Mouse (Mus musculus) liver, embryonic 16.5 days (tissue): Measurements from ENCODE around the gene Psenen. TPM values are rescaled to one million over a fixed set of nuclear protein-coding genes. Genes with fewer than 3 reads are reported as not detected.

Experiments
- ATAC-seq: fragments of 200-750 bp; cut with Nextera tagmentation; 2 replicates; pipeline ENCODE4 v1.8.0; 2017; ENCODE audit warnings: low read depth, mild to moderate bottlenecking, moderate number of reproducible peaks, moderate library complexity
- H3K27ac ChIP-seq: fragments of 300-500 bp; sonication (generic); 2 replicates; pipeline ENCODE4 v1.5.1; 2014; ENCODE audit warnings: mild to moderate bottlenecking, low read length
- H3K27me3 ChIP-seq: fragments of 300-500 bp; sonication (generic); 2 replicates; pipeline ENCODE4 v1.6.1; 2014; ENCODE audit warnings: low read depth, low read length, mixed read lengths; ENCODE audit not compliant: control insufficient read depth, insufficient read depth
- H3K36me3 ChIP-seq: fragments of 300-500 bp; sonication (generic); 2 replicates; pipeline ENCODE4 v1.6.1; 2014; ENCODE audit warnings: mild to moderate bottlenecking; ENCODE audit not compliant: control insufficient read depth, insufficient read depth
- H3K4me1 ChIP-seq: fragments of 300-500 bp; sonication (generic); 2 replicates; pipeline ENCODE4 v1.6.1; 2014; ENCODE audit warnings: low read depth, low read length, mixed read lengths; ENCODE audit not compliant: control insufficient read depth
- H3K4me2 ChIP-seq: fragments of 300-500 bp; sonication (generic); 2 replicates; pipeline ENCODE4 v1.6.1; 2014; ENCODE audit warnings: low read depth, low read length, mixed read lengths
- H3K4me3 ChIP-seq: fragments of 300-500 bp; sonication (generic); 2 replicates; pipeline ENCODE4 v1.5.1; 2014; ENCODE audit warnings: low read depth, mild to moderate bottlenecking, low read length
- H3K9ac ChIP-seq: fragments of 300-500 bp; sonication (generic); 2 replicates; pipeline ENCODE4 v1.6.1; 2014; ENCODE audit warnings: low read depth, low read length
- H3K9me3 ChIP-seq: fragments of 300-500 bp; sonication (generic); replicated peaks from 2 replicates; pipeline ENCODE4 v1.6.1; 2016; ENCODE audit warnings: low read length; ENCODE audit not compliant: control insufficient read depth
- WGBS: fragments of 180-500 bp; shearing (Covaris S2); extraction: QIAGEN DNeasy Blood & Tissue Kit; methylation state at CpG from one replicate; pipeline ENCODE4 v1.1.7; 2014; ENCODE audit not compliant: insufficient replicate concordance; 5-methylcytosine and 5-hydroxymethylcytosine counted together
- polyA plus RNA-seq: library from polyadenylated mRNA; unstranded; fragments of >200 nt; fragmentation: Nextera tagmentation; extraction: Ambion mirVana; gene quantifications from 2 replicates; pipeline ENCODE4 v1.2.1, GENCODE M21; 2015

Psenen gene
- 65.0 and 70.1 TPM in 2 replicates for polyA plus RNA-seq

GRCm38 (mm10) chr7:30563117-30563905 is at the start of gene Psenen, which contains the start of the genes U2af1l4 and Gm49396:
Psenen (minus strand) TSS chr7:30563627.
U2af1l4 (plus strand) TSS chr7:30563301.
Gm49396 (plus strand) TSS chr7:30563344.
- H3K27me3 ChIP-seq: no peaks in the 10 kb centered on the region
- peak within 1 kb of the TSS; percentile 98 for H3K27ac ChIP-seq
- H3K9ac ChIP-seq: peak within 1 kb of the TSS; percentile 90
- peak within 1 kb of the TSS; percentile 73 for H3K4me2 ChIP-seq
- peak within 1 kb of the TSS; percentile 95 for H3K4me3 ChIP-seq
- H3K4me1 ChIP-seq: peaks cover 26% of the 10 kb centered on the region
- under 1% methylated on average over 45 of the region's 45 CpGs for WGBS
- peaks cover 5% of the 10 kb centered on the region for H3K36me3 ChIP-seq
- peak; percentile 82 for ATAC-seq
- no peaks in the 10 kb centered on the region for H3K9me3 ChIP-seq

GRCm38 (mm10) chr7:30612654-30613402 is 49.4 kb upstream of the Psenen start, which contains the start of gene Upk1a:
Upk1a (minus strand) TSS chr7:30612847.
- H3K27me3 ChIP-seq: no peaks in the 10 kb centered on the region
- WGBS: 77% methylated on average over 8 of the region's 8 CpGs
- H3K9me3 ChIP-seq: no peaks in the 10 kb centered on the region
- no peak for ATAC-seq
- H3K4me2 ChIP-seq: no peak within 1 kb of the TSS
- no peak within 1 kb of the TSS for H3K4me3 ChIP-seq
- H3K4me1 ChIP-seq: peaks cover 7% of the 10 kb centered on the region
- no peak within 1 kb of the TSS for H3K9ac ChIP-seq
- H3K36me3 ChIP-seq: peaks cover 8% of the 10 kb centered on the region
- no peak within 1 kb of the TSS for H3K27ac ChIP-seq

GRCm38 (mm10) chr7:30610043-30610442 is 46.6 kb upstream of the Psenen start:
- Histone ChIP-seq H3K36me3 (no peaks in the 10 kb centered on the region), H3K9me3 (no peaks in the 10 kb centered on the region), H3K4me2 (no peak overlapping the region), H3K27ac (no peak overlapping the region), H3K27me3 (no peaks in the 10 kb centered on the region), H3K4me3 (no peak overlapping the region), H3K4me1 (peaks cover 2% of the 10 kb centered on the region), H3K9ac (no peak overlapping the region)
- 43% methylated on average over 7 of the region's 7 CpGs for WGBS
- no peak for ATAC-seq

- no peaks in the 10 kb centered on the region for H3K4me1 ChIP-seq
- H3K4me2 ChIP-seq: no peak overlapping the region
- no peak for ATAC-seq
- no peaks in the 10 kb centered on the region for H3K27me3 ChIP-seq
- 46% methylated on average over 16 of the region's 16 CpGs for WGBS
- H3K9me3 ChIP-seq: no peaks in the 10 kb centered on the region
- no peak overlapping the region for H3K4me3 ChIP-seq
- H3K27ac ChIP-seq: no peak overlapping the region
- no peak overlapping the region for H3K9ac ChIP-seq
- H3K36me3 ChIP-seq: no peaks in the 10 kb centered on the region
Observed at GRCm38 (mm10) chr7:30608476-30608875, 45.0 kb upstream of the Psenen start.

- WGBS: 18% methylated on average over 8 of the region's 8 CpGs
- ATAC-seq: 0 out of 2 replicates have a peak, but pooled peaks have one; percentile 45
- H3K4me3 ChIP-seq: no peak overlapping the region
- H3K27ac ChIP-seq: no peak overlapping the region
- H3K36me3 ChIP-seq: no peaks in the 10 kb centered on the region
- H3K4me2 ChIP-seq: no peak overlapping the region
- no peaks in the 10 kb centered on the region for H3K4me1 ChIP-seq
- H3K9ac ChIP-seq: no peak overlapping the region
- H3K27me3 ChIP-seq: no peaks in the 10 kb centered on the region
- no peaks in the 10 kb centered on the region for H3K9me3 ChIP-seq
Observed at GRCm38 (mm10) chr7:30607706-30608309, 44.4 kb upstream of the Psenen start.

- no peaks in the 10 kb centered on the region for H3K9me3 ChIP-seq
- peaks cover 6% of the 10 kb centered on the region for H3K4me1 ChIP-seq
- no peak overlapping the region for H3K27ac ChIP-seq
- no peak overlapping the region for H3K9ac ChIP-seq
- no peak overlapping the region for H3K4me3 ChIP-seq
- H3K36me3 ChIP-seq: no peaks in the 10 kb centered on the region
- no peak for ATAC-seq
- 70% methylated on average over 8 of the region's 8 CpGs for WGBS
- no peaks in the 10 kb centered on the region for H3K27me3 ChIP-seq
- no peak overlapping the region for H3K4me2 ChIP-seq
Observed at GRCm38 (mm10) chr7:30604944-30605343, 41.5 kb upstream of the Psenen start.

- 47% methylated on average over 8 of the region's 8 CpGs for WGBS
- no peak overlapping the region for H3K27ac ChIP-seq
- no peak for ATAC-seq
Observed at GRCm38 (mm10) chr7:30604424-30604823, 41.0 kb upstream of the Psenen start.

GRCm38 (mm10) chr7:30602583-30602982 is 39.2 kb upstream of the Psenen start:
- no peak for ATAC-seq
- no peak overlapping the region for H3K4me3 ChIP-seq
- H3K9me3 ChIP-seq: no peaks in the 10 kb centered on the region
- no peak overlapping the region for H3K9ac ChIP-seq
- no peak overlapping the region for H3K4me2 ChIP-seq
- H3K27me3 ChIP-seq: no peaks in the 10 kb centered on the region
- 57% methylated on average over 3 of the region's 3 CpGs for WGBS
- no peak overlapping the region for H3K27ac ChIP-seq
- no peaks in the 10 kb centered on the region for H3K36me3 ChIP-seq
- peaks cover 10% of the 10 kb centered on the region for H3K4me1 ChIP-seq

More at GRCm38 (mm10) chr7:30604424-30604823, 41.0 kb upstream of the Psenen start:
- Histone ChIP-seq H3K4me2 (no peak overlapping the region), H3K36me3 (no peaks in the 10 kb centered on the region), H3K9me3 (no peaks in the 10 kb centered on the region), H3K27me3 (no peaks in the 10 kb centered on the region), H3K4me3 (no peak overlapping the region), H3K9ac (no peak overlapping the region), H3K4me1 (peaks cover 10% of the 10 kb centered on the region)
